Comparison of ENCODE assay signal across 8 mouse cellular contexts in genomic region chr4:46665371-46665774, GRCm38 (mm10). TPM values are rescaled to one million over a fixed set of nuclear protein-coding genes. Genes with fewer than 3 reads are reported as not detected.
DNase-seq lines count a peak whose midpoint lies in the region; ATAC-seq and TF ChIP-seq lines count a peak whose summit lies in the region.
"Had no signal": no experiment of that assay in that cellular context is flagged by ENCODE, and none has a peak within 500 bp of the region (broad histone marks: within the 10 kb centered on the region; RNA-seq: fewer than 3 reads in every experiment).

No protein-coding gene starts in this region.

- no peaks in the 10 kb centered on the region for H3K27me3 ChIP-seq in lung, embryonic 14.5 days (ENCODE audit: insufficient read depth, low read length)
- H3K27me3 ChIP-seq in neural tube, embryonic 11.5 days (ENCODE audit: control insufficient read depth, insufficient read depth, low read length), result no peaks in the 10 kb centered on the region
- H3K27me3 ChIP-seq: hindbrain, embryonic 15.5 days had no signal

- intact Hi-C loops in heart, postnatal 10 days (cut with DNase I), result no loop called here

- no peak overlapping the region for H3K27ac ChIP-seq in lung, embryonic 14.5 days (ENCODE audit: low read depth)
- no peak overlapping the region for H3K27ac ChIP-seq in neural tube, embryonic 11.5 days (ENCODE audit: low read depth, low read length)

- H3K4me2 ChIP-seq in lung, embryonic 14.5 days, result peak overlapping the region; percentile 76; the same call in 1 of the 2 replicates
- no peak overlapping the region; the same call in 1 of the 2 replicates for H3K4me2 ChIP-seq in neural tube, embryonic 11.5 days (ENCODE audit: low read depth)

- WGBS in lung, embryonic 14.5 days, result 2% methylated on average over 8 of the region's 8 CpGs
- 2% methylated on average over 8 of the region's 8 CpGs for WGBS in neural tube, embryonic 11.5 days

- no peaks in the 10 kb centered on the region for H3K36me3 ChIP-seq in lung, embryonic 14.5 days (ENCODE audit: insufficient read depth)
- no peaks in the 10 kb centered on the region for H3K36me3 ChIP-seq in neural tube, embryonic 11.5 days (ENCODE audit: control insufficient read depth, insufficient read depth, low read length)

- no peaks in the 10 kb centered on the region for H3K9me3 ChIP-seq in lung, embryonic 14.5 days (ENCODE audit: low read depth, low read length)
- H3K9me3 ChIP-seq in neural tube, embryonic 11.5 days (ENCODE audit: control insufficient read depth, low read length), result no peaks in the 10 kb centered on the region
- H3K9me3 ChIP-seq: hindbrain, embryonic 15.5 days had no signal

- peak; percentile 60 for DNase-seq in lung, embryonic 14.5 days
- no peak for DNase-seq in lung, postnatal 25 days (ENCODE audit: low spot score)
- peak; percentile 23 for DNase-seq in brain, adult 2 months (ENCODE audit: low read depth, low spot score)
- DNase-seq in heart, postnatal 10 days, result peak; percentile 29 to 57
- peak; percentile 58 for DNase-seq in neural tube, embryonic 11.5 days (ENCODE audit: low spot score)
- DNase-seq in gastrocnemius, postnatal 10 days, result no peak
- DNase-seq in right cerebral cortex, postnatal 25 days, result no peak

- no peak overlapping the region for H3K4me3 ChIP-seq in lung, embryonic 14.5 days (ENCODE audit: low read depth, low read length)
- H3K4me3 ChIP-seq in neural tube, embryonic 11.5 days (ENCODE audit: low read depth, low read length), result no peak overlapping the region

- TF ChIP-seq CTCF in lung, embryonic 14.5 days (IDR thresholded peaks at IDR 0.05; ENCODE audit: low read depth), result peak; percentile 50

- peaks cover 8% of the 10 kb centered on the region for H3K4me1 ChIP-seq in lung, embryonic 14.5 days (ENCODE audit: insufficient read depth)
- peaks cover 5% of the 10 kb centered on the region; the same call in 1 of the 2 replicates for H3K4me1 ChIP-seq in neural tube, embryonic 11.5 days (ENCODE audit: control insufficient read depth, insufficient read depth, low read length)

- peak; percentile 9; the same call in 1 of the 2 replicates for ATAC-seq in lung, embryonic 14.5 days (ENCODE audit: insufficient read depth)
- ATAC-seq in neural tube, embryonic 11.5 days (ENCODE audit: insufficient read depth, low FRiP score, low TSS enrichment), result no peak

- H3K9ac ChIP-seq in lung, embryonic 14.5 days, result no peak overlapping the region
- H3K9ac ChIP-seq in neural tube, embryonic 11.5 days (ENCODE audit: low read length), result no peak overlapping the region

RNA-seq across cellular contexts. Expression of gene Tbc1d2, which starts 15.4 kb away (rescaled TPM):
- polyA plus RNA-seq in lung, embryonic 14.5 days (2014; fragmentation: Nextera tagmentation; extraction: Ambion mirVana), result 3.2 and 3.5 TPM in 2 replicates
- 1 to 10 TPM; 3.0 TPM for total RNA-seq in heart, postnatal 10 days (2021)
- polyA plus RNA-seq in neural tube, embryonic 11.5 days (2014; fragmentation: Nextera tagmentation; extraction: Ambion mirVana), result 0.84 and 1.1 TPM in 2 replicates
- 1 to 10 TPM; 1.6 to 1.8 TPM for total RNA-seq in gastrocnemius, postnatal 10 days (2021)

Comparison
In these comparisons a context has a peak if more than half of its experiments do, and no peak if none do; other contexts are left out.
1. DNase-seq: peak in lung, embryonic 14.5 days (single experiment), brain, adult 2 months (single experiment), heart, postnatal 10 days (2 of 2) and neural tube, embryonic 11.5 days (single experiment); none in lung, postnatal 25 days (single experiment), gastrocnemius, postnatal 10 days (single experiment) and right cerebral cortex, postnatal 25 days (single experiment).